Mouse (Mus musculus): ENCODE results near the gene Pls3. TPM values are rescaled to one million over a fixed set of nuclear protein-coding genes. Genes with fewer than 3 reads are reported as not detected.

Pls3 gene
- polyA plus RNA-seq, 1 experiment from 2014 or later = 36.2 TPM

DNA sequence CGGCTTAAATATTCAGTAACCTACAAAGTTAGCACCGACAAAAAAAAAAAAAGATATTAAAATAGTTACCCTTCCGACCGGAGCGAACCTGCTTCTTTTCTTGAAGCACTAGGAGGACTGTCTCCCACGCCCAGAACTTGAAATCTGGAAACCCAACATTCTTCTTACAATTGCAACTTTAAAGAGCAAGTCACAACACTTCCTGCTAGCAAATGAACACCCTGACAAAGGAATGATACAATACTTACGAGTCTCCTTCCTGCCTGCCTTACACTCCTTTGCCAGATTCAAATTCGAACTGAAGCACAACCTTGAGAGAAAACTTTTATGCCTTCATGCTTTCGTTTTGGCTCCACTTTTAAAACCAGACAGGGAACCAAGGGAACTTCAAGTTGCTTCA, 32.1 kb downstream of the Pls3 start:
- Histone ChIP-seq H3K27ac (no peak overlapping the region), H3K27me3 (ENCODE audit: control insufficient read depth, insufficient read depth, low read length) (no peaks in the 10 kb centered on the region), H3K36me3 (replicated peaks; ENCODE audit: control insufficient read depth, insufficient read depth) (no peaks in the 10 kb centered on the region), H3K4me3 (replicated peaks; ENCODE audit: low read length) (no peak overlapping the region), H3K4me1 (replicated peaks; ENCODE audit: control insufficient read depth, insufficient read depth, low read length) (no peaks in the 10 kb centered on the region), H3K9me3 (ENCODE audit: control insufficient read depth, low read length) (no peaks in the 10 kb centered on the region), H3K9ac (no peak overlapping the region), H3K4me2 (replicated peaks) (no peak overlapping the region)
- WGBS = 81% methylated on average over 9 of the region's 9 CpGs
- ATAC-seq (ENCODE audit: low FRiP score) = no peak
- no peak for DNase-seq (ENCODE audit: low spot score)

DNA sequence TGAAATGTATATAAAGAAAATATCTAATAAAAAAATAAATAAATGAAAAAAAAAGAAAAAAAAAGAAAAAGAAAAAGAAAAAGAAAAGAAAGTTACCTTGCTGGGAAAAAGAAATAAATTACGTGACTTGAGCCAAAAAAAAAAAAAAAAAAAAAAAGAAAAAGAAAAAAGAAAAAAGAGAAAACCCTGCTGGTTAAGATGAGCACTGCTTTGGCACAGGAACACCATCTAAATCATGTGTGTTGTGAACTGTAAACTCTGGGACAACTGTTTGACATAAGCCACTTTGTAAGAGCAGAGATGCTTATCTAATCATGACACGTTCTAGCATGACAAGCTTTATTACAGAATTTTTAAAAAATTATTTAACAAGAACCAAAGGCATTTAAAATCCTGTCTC, 32.9 kb downstream of the Pls3 start:
- H3K27me3 ChIP-seq (ENCODE audit: control insufficient read depth, insufficient read depth, low read length) = no peaks in the 10 kb centered on the region
- H3K27ac ChIP-seq = no peak overlapping the region
- no peak overlapping the region for H3K4me2 ChIP-seq (replicated peaks)
- H3K36me3 ChIP-seq (replicated peaks; ENCODE audit: control insufficient read depth, insufficient read depth) = no peaks in the 10 kb centered on the region
- 78% methylated on average over 2 of the region's 2 CpGs for WGBS
- no peaks in the 10 kb centered on the region for H3K9me3 ChIP-seq (ENCODE audit: control insufficient read depth, low read length)
- no peak overlapping the region for H3K4me3 ChIP-seq (replicated peaks; ENCODE audit: low read length)
- no peaks in the 10 kb centered on the region for H3K4me1 ChIP-seq (replicated peaks; ENCODE audit: control insufficient read depth, insufficient read depth, low read length)
- DNase-seq (ENCODE audit: low spot score) (no peak), ATAC-seq (ENCODE audit: low FRiP score) (no peak)
- H3K9ac ChIP-seq = no peak overlapping the region

GRCm38 (mm10) chrX:75840263-75840662, 34.7 kb downstream of the Pls3 start:
- Histone ChIP-seq H3K9me3 (ENCODE audit: control insufficient read depth, low read length) (no peaks in the 10 kb centered on the region), H3K36me3 (replicated peaks; ENCODE audit: control insufficient read depth, insufficient read depth) (no peaks in the 10 kb centered on the region), H3K9ac (no peak overlapping the region), H3K27ac (no peak overlapping the region), H3K27me3 (ENCODE audit: control insufficient read depth, insufficient read depth, low read length) (no peaks in the 10 kb centered on the region), H3K4me2 (replicated peaks) (no peak overlapping the region), H3K4me3 (replicated peaks; ENCODE audit: low read length) (no peak overlapping the region), H3K4me1 (replicated peaks; ENCODE audit: control insufficient read depth, insufficient read depth, low read length) (no peaks in the 10 kb centered on the region)
- DNase-seq (ENCODE audit: low spot score) = no peak
- no peak for ATAC-seq (ENCODE audit: low FRiP score)
- WGBS = 87% methylated on average over 4 of the region's 4 CpGs

GRCm38 (mm10) chrX:75834836-75835235, 40.1 kb downstream of the Pls3 start:
- Histone ChIP-seq H3K9me3 (ENCODE audit: control insufficient read depth, low read length) (no peaks in the 10 kb centered on the region), H3K36me3 (replicated peaks; ENCODE audit: control insufficient read depth, insufficient read depth) (no peaks in the 10 kb centered on the region), H3K27ac (no peak overlapping the region), H3K27me3 (ENCODE audit: control insufficient read depth, insufficient read depth, low read length) (no peaks in the 10 kb centered on the region), H3K4me3 (replicated peaks; ENCODE audit: low read length) (no peak overlapping the region), H3K4me2 (replicated peaks) (no peak overlapping the region), H3K4me1 (replicated peaks; ENCODE audit: control insufficient read depth, insufficient read depth, low read length) (no peaks in the 10 kb centered on the region), H3K9ac (no peak overlapping the region)
- ATAC-seq (ENCODE audit: low FRiP score) (no peak), DNase-seq (ENCODE audit: low spot score) (no peak)
- WGBS = 67% methylated on average over 2 of the region's 2 CpGs

DNA sequence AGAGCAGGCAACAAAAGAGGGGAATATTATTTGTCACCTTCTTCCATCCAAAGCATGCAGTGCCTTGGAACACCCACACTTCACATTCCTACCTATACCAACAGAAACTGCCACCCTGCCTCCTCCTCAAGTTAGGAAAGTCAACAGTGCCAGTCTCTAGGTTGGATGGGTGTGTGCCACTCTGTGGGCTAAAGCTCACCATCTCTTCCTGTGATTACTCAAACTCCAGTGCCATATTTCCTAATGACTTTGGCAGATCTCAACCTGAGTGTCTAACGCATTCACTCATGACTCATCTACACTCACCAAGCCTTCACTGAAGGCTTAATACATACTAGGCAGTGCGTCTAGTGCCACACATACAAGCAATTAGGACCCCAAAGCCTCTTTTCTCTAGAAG, 40.7 kb downstream of the Pls3 start:
- H3K4me1 ChIP-seq (replicated peaks; ENCODE audit: control insufficient read depth, insufficient read depth, low read length) = no peaks in the 10 kb centered on the region
- no peaks in the 10 kb centered on the region for H3K9me3 ChIP-seq (ENCODE audit: control insufficient read depth, low read length)
- H3K27me3 ChIP-seq (ENCODE audit: control insufficient read depth, insufficient read depth, low read length) = no peaks in the 10 kb centered on the region
- H3K4me3 ChIP-seq (replicated peaks; ENCODE audit: low read length) = no peak overlapping the region
- ATAC-seq (ENCODE audit: low FRiP score) (no peak), DNase-seq (ENCODE audit: low spot score) (no peak)
- no peak overlapping the region for H3K4me2 ChIP-seq (replicated peaks)
- H3K36me3 ChIP-seq (replicated peaks; ENCODE audit: control insufficient read depth, insufficient read depth) = no peaks in the 10 kb centered on the region
- no peak overlapping the region for H3K9ac ChIP-seq
- no peak overlapping the region for H3K27ac ChIP-seq
- WGBS = 93% methylated on average over 2 of the region's 2 CpGs

DNA sequence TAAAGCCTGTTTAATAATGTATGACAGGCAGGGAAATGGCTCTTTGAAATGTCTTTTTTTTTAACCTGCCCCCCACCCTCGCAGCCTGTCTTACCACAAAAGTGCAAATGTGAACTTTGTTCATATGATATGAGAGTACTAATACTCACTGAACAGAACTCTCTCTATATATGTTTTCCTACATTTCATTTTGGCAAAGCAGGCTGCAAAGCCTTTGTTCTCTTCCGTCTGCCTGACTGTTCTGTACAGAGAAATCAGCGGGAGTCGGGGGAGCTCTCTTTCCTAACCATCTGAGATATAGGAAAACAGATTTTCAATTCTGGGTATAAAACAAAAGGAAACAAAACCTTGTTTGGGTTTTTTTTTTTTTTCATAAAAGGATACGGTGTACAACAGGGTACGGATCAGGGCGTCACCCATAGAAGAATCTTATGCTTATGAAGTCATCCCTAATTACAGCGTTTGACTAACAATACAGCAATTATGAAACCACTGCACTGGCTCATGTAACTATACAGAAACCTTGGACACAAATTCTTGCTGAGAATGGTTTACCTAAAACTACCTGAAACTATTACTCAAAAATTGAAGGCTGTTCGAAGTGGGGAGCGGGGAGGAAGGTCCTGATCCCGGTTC, 41.9 kb downstream of the Pls3 start:
- WGBS = 72% methylated on average over 11 of the region's 11 CpGs
- DNase-seq (ENCODE audit: low spot score) (no peak), ATAC-seq (ENCODE audit: low FRiP score) (no peak)
- no peaks in the 10 kb centered on the region for H3K27me3 ChIP-seq (ENCODE audit: control insufficient read depth, insufficient read depth, low read length)
- no peak overlapping the region for H3K9ac ChIP-seq
- no peak overlapping the region for H3K4me2 ChIP-seq (replicated peaks)
- H3K4me3 ChIP-seq (replicated peaks; ENCODE audit: low read length) = no peak overlapping the region
- H3K4me1 ChIP-seq (replicated peaks; ENCODE audit: control insufficient read depth, insufficient read depth, low read length) = no peaks in the 10 kb centered on the region
- no peaks in the 10 kb centered on the region for H3K9me3 ChIP-seq (ENCODE audit: control insufficient read depth, low read length)
- H3K27ac ChIP-seq = no peak overlapping the region
- H3K36me3 ChIP-seq (replicated peaks; ENCODE audit: control insufficient read depth, insufficient read depth) = no peaks in the 10 kb centered on the region

- Histone ChIP-seq H3K4me1 (replicated peaks; ENCODE audit: control insufficient read depth, insufficient read depth, low read length) (no peaks in the 10 kb centered on the region), H3K27me3 (ENCODE audit: control insufficient read depth, insufficient read depth, low read length) (no peaks in the 10 kb centered on the region), H3K27ac (no peak overlapping the region), H3K9ac (no peak overlapping the region), H3K36me3 (replicated peaks; ENCODE audit: control insufficient read depth, insufficient read depth) (no peaks in the 10 kb centered on the region), H3K9me3 (ENCODE audit: control insufficient read depth, low read length) (no peaks in the 10 kb centered on the region), H3K4me3 (replicated peaks; ENCODE audit: low read length) (no peak overlapping the region), H3K4me2 (replicated peaks) (no peak overlapping the region)
- 16% methylated on average over 2 of the region's 2 CpGs for WGBS
- no peak for DNase-seq (ENCODE audit: low spot score)
- no peak for ATAC-seq (ENCODE audit: low FRiP score)
Observed at GRCm38 (mm10) chrX:75829867-75830255, 45.1 kb downstream of the Pls3 start.

- no peaks in the 10 kb centered on the region for H3K4me1 ChIP-seq (replicated peaks; ENCODE audit: control insufficient read depth, insufficient read depth, low read length)
- no peaks in the 10 kb centered on the region for H3K27me3 ChIP-seq (ENCODE audit: control insufficient read depth, insufficient read depth, low read length)
- DNase-seq (ENCODE audit: low spot score) (no peak), ATAC-seq (ENCODE audit: low FRiP score) (no peak)
- no peaks in the 10 kb centered on the region for H3K36me3 ChIP-seq (replicated peaks; ENCODE audit: control insufficient read depth, insufficient read depth)
- no peak overlapping the region for H3K9ac ChIP-seq
- H3K27ac ChIP-seq = no peak overlapping the region
- no peak overlapping the region for H3K4me2 ChIP-seq (replicated peaks)
- no peaks in the 10 kb centered on the region for H3K9me3 ChIP-seq (ENCODE audit: control insufficient read depth, low read length)
- 63% methylated on average over 7 of the region's 7 CpGs for WGBS
- no peak overlapping the region for H3K4me3 ChIP-seq (replicated peaks; ENCODE audit: low read length)
Observed at GRCm38 (mm10) chrX:75829240-75829866, 45.6 kb downstream of the Pls3 start.

- DNase-seq (ENCODE audit: low spot score) (no peak), ATAC-seq (ENCODE audit: low FRiP score) (no peak)
- H3K36me3 ChIP-seq (replicated peaks; ENCODE audit: control insufficient read depth, insufficient read depth) = no peaks in the 10 kb centered on the region
- no peak overlapping the region for H3K27ac ChIP-seq
- WGBS = 81% methylated on average over 1 of the region's 1 CpGs
- no peaks in the 10 kb centered on the region for H3K27me3 ChIP-seq (ENCODE audit: control insufficient read depth, insufficient read depth, low read length)
- H3K9me3 ChIP-seq (ENCODE audit: control insufficient read depth, low read length) = no peaks in the 10 kb centered on the region
- no peak overlapping the region for H3K9ac ChIP-seq
- H3K4me2 ChIP-seq (replicated peaks) = no peak overlapping the region
- no peak overlapping the region for H3K4me3 ChIP-seq (replicated peaks; ENCODE audit: low read length)
- no peaks in the 10 kb centered on the region for H3K4me1 ChIP-seq (replicated peaks; ENCODE audit: control insufficient read depth, insufficient read depth, low read length)
Observed at GRCm38 (mm10) chrX:75818647-75819271, 56.2 kb downstream of the Pls3 start.

Measured in hindbrain, embryonic 14.5 days (tissue).